In the genomic region with DNA sequence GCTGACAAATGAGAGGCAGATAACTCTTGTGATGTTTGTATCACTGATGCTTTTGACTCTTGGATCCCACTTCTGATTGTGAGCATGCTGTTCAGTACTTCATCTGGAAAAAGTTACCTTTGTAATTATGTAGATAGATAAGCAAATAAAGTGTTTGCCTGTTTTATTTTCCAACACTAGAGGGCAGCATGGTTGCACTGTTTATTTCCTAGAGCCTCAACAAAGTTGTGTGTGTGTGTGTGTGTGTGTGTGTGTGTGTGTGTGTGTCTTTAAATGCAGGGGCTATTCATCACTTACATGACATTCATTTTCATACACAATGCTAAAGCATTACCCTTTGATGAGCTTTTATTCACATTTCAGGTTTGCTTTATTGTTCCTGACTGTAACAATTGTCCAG, we compare ENCODE assay signal across 9 mouse cellular contexts.
DNase-seq lines count a peak whose midpoint lies in the region; ATAC-seq and TF ChIP-seq lines count a peak whose summit lies in the region.
"Had no signal": no experiment of that assay in that cellular context is flagged by ENCODE, and none has a peak within 500 bp of the region (broad histone marks: within the 10 kb centered on the region; RNA-seq: fewer than 3 reads in every experiment).

No protein-coding gene starts in this region.

- no peak for ATAC-seq in kidney, embryonic 15.5 days (replicated peaks; ENCODE audit: low FRiP score)
- ATAC-seq in megakaryocyte progenitor cell, adult 5-6 weeks (replicated peaks; ENCODE audit: poor library complexity), result peak; percentile 77

- H3K9ac ChIP-seq in kidney, embryonic 15.5 days, result no peak overlapping the region
- H3K9ac ChIP-seq: liver, embryonic 13.5 days; stomach, embryonic 15.5 days had no signal

- H3K4me1 ChIP-seq in kidney, adult 2 months (ENCODE audit: control insufficient read depth, insufficient read depth, low read length), result no peaks in the 10 kb centered on the region
- H3K4me1 ChIP-seq in kidney, embryonic 15.5 days, result no peaks in the 10 kb centered on the region
- H3K4me1 ChIP-seq in E14TG2a.4 (replicated peaks; ENCODE audit: low read depth, low read length), result no peaks in the 10 kb centered on the region
- H3K4me1 ChIP-seq in embryonic facial prominence, embryonic 10.5 days, result 0 out of 2 replicates have a peak, but pooled peaks cover 2% of the 10 kb centered on the region
- H3K4me1 ChIP-seq: liver, embryonic 13.5 days; stomach, embryonic 15.5 days had no signal

- H3K4me2 ChIP-seq in kidney, embryonic 15.5 days, result no peak overlapping the region
- H3K4me2 ChIP-seq: liver, embryonic 13.5 days; stomach, embryonic 15.5 days had no signal

- no peaks in the 10 kb centered on the region for H3K36me3 ChIP-seq in kidney, adult 2 months (ENCODE audit: control insufficient read depth, insufficient read depth, low read length)
- H3K36me3 ChIP-seq in kidney, embryonic 15.5 days, result no peaks in the 10 kb centered on the region
- H3K36me3 ChIP-seq in E14TG2a.4 (ENCODE audit: insufficient read depth, low read length), result no peaks in the 10 kb centered on the region
- no peaks in the 10 kb centered on the region for H3K36me3 ChIP-seq in embryonic facial prominence, embryonic 10.5 days (replicated peaks)
- H3K36me3 ChIP-seq: liver, embryonic 13.5 days; stomach, embryonic 15.5 days had no signal

- DNase-seq in kidney, adult 2 months, result peak; percentile 52
- peak; percentile 24 for DNase-seq in A20 (ENCODE audit: low read depth, low spot score)
- peak; percentile 18 for DNase-seq in embryonic facial prominence, embryonic 10.5 days (ENCODE audit: low spot score)
- no peak for DNase-seq in spleen, postnatal 10 days (ENCODE audit: low spot score in 2 of 2)
- DNase-seq: liver, embryonic 13.5 days had no signal

- no peak overlapping the region for H3K27ac ChIP-seq in kidney, adult 2 months (ENCODE audit: insufficient read depth, low read depth, low read length)
- no peak overlapping the region for H3K27ac ChIP-seq in kidney, embryonic 15.5 days
- H3K27ac ChIP-seq in embryonic facial prominence, embryonic 10.5 days (replicated peaks), result no peak overlapping the region
- H3K27ac ChIP-seq: liver, embryonic 13.5 days; stomach, embryonic 15.5 days had no signal

- TF ChIP-seq POLR2A in kidney, adult 2 months (IDR thresholded peaks at IDR 0.05; ENCODE audit: low read depth, low read length), result no peak

- peak; percentile 32; the same call in 1 of the 2 replicates for TF ChIP-seq CTCF in kidney, adult 2 months (conservative IDR thresholded peaks at IDR 0.05; ENCODE audit: insufficient read depth, insufficient read length, low read depth, low read length)
- peak; percentile 31; the same call in 1 of the 2 replicates for TF ChIP-seq CTCF in E14TG2a.4 (conservative IDR thresholded peaks at IDR 0.05; ENCODE audit: low read length)

- H3K4me3 ChIP-seq in kidney, adult 2 months (ENCODE audit: insufficient read depth, low read depth, low read length), result no peak overlapping the region
- H3K4me3 ChIP-seq in kidney, embryonic 15.5 days (replicated peaks), result no peak overlapping the region
- H3K4me3 ChIP-seq in E14TG2a.4 (replicated peaks; ENCODE audit: low read length), result no peak overlapping the region
- no peak overlapping the region for H3K4me3 ChIP-seq in embryonic facial prominence, embryonic 10.5 days
- H3K4me3 ChIP-seq: liver, embryonic 13.5 days; stomach, embryonic 15.5 days had no signal

- H3K27me3 ChIP-seq in kidney, adult 2 months (replicated peaks; ENCODE audit: control insufficient read depth, insufficient read depth, low read length), result no peaks in the 10 kb centered on the region
- no peaks in the 10 kb centered on the region for H3K27me3 ChIP-seq in kidney, embryonic 15.5 days
- no peaks in the 10 kb centered on the region for H3K27me3 ChIP-seq in E14TG2a.4 (ENCODE audit: insufficient read depth, low read length)
- H3K27me3 ChIP-seq in embryonic facial prominence, embryonic 10.5 days (replicated peaks; ENCODE audit: low read depth, poor library complexity, severe bottlenecking), result no peaks in the 10 kb centered on the region
- H3K27me3 ChIP-seq: liver, embryonic 13.5 days; stomach, embryonic 15.5 days had no signal

- no peaks in the 10 kb centered on the region for H3K9me3 ChIP-seq in kidney, embryonic 15.5 days (replicated peaks)
- no peaks in the 10 kb centered on the region for H3K9me3 ChIP-seq in E14TG2a.4 (ENCODE audit: low read length)
- H3K9me3 ChIP-seq in embryonic facial prominence, embryonic 10.5 days, result no peaks in the 10 kb centered on the region
- H3K9me3 ChIP-seq: liver, embryonic 13.5 days; stomach, embryonic 15.5 days had no signal

Comparison
In these comparisons a context has a peak if more than half of its experiments do, and no peak if none do; other contexts are left out.
1. DNase-seq: peak in kidney, adult 2 months (single experiment), A20 (single experiment) and embryonic facial prominence, embryonic 10.5 days (single experiment); none in spleen, postnatal 10 days (0 of 2).